Mouse (Mus musculus): ENCODE measurements around the gene Nmnat2. TPM values are rescaled to one million over a fixed set of nuclear protein-coding genes. Genes with fewer than 3 reads are reported as not detected.
A peak's percentile ranks its signal among the peaks of the same experiment; 100 is the strongest.

Nmnat2 gene
- total RNA-seq, 4 experiments from 2014 or later = 137 to 148 (median 140) TPM

GRCm38 (mm10) chr1:153091438-153092236 lies 136.8 kb downstream of the Nmnat2 start:
- DNase-seq (ENCODE audit: low spot score in 2 of 2) = no peak

- DNase-seq (ENCODE audit: low spot score in 2 of 2) = peak; percentile 64 to 66
Measured at GRCm38 (mm10) chr1:153092237-153092975, 137.6 kb downstream of the Nmnat2 start.

GRCm38 (mm10) chr1:153093172-153093571 lies 138.4 kb downstream of the Nmnat2 start:
- DNase-seq (ENCODE audit: low spot score in 2 of 2) = no peak

DNA sequence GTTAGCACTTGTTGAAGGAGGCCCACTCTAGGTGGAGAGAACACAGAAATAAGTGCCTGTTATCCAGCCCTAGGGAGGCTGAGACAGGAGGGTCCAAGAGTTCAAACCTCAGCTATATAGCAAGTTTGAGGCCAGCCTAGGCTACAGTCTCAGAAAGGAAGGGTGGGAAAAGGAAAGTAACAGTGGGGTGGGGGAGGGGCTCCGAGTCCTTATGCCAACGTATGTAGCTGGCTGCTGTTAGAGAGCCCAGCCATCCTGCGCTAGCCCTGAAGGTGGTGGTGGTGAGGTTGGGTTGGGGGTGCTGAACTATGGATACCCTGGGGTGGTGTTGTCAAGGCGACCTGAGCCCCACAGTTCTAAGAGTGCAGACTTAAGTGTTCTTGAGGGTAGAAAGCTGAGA lies 138.8 kb downstream of the Nmnat2 start:
- no peak for DNase-seq (ENCODE audit: low spot score in 2 of 2)

DNA sequence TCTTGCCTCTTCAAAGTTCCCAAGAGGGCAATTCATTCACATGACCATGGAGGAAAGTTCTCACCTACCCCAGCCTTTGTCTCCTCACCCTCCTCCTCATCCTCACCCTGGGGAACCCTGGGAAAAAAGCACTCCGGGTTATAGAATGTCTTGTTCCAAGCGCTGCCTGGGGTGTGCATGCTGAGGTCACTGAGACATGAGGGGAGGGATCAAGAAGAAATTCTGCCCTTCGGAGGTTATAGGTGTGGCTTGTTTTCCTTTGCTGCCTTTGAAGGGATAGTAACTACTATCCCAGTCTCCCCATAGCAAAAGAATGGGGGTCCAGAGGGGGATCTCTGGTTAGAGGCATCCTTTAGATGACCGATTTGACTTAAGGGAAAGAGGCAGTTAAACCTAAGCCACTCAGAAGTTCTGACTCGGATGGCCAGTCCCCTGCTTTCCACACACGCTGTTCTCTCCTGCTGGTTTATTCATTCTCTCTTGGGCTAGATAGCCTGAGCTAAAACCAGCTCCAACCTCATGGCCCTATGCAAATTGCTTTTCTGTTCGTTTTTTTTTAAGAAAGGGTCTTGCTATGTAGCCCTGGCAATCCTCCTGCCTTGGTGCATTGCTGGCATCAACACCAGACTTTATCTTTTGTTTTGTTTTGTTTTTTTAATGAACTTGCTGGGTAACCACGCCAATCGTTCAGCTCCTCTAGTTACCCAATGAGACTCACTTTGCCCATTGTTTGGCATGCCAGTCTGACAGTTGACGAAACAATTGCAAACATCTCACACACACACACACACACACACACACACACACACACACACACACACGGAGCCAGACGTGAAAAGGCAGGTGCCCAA lies 139.7 kb downstream of the Nmnat2 start:
- DNase-seq (ENCODE audit: low spot score in 2 of 2) = no peak

DNA sequence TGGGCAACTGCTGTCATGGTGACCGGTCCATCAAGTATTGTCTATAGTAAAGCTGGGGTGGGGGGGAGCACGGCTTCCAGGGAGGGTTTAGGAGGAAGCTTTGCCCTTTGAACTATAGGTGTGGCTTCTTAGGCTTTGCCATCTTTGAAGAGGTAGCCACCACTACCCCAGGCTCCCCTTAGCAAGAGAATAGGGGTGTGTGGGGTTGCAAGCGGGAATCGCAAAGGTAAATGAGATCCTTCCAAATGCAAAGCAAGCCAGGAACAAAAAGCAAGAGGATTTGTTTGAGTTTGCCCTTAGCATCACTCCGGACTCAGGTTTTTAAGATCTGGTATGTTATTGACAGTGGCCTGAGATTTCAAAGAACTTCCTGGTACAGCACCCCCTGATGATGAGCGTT lies 140.5 kb downstream of the Nmnat2 start:
- DNase-seq (ENCODE audit: low spot score in 2 of 2) = no peak

GRCm38 (mm10) chr1:153095826-153096727 lies 141.3 kb downstream of the Nmnat2 start:
- DNase-seq (ENCODE audit: low spot score in 2 of 2) = no peak

DNA sequence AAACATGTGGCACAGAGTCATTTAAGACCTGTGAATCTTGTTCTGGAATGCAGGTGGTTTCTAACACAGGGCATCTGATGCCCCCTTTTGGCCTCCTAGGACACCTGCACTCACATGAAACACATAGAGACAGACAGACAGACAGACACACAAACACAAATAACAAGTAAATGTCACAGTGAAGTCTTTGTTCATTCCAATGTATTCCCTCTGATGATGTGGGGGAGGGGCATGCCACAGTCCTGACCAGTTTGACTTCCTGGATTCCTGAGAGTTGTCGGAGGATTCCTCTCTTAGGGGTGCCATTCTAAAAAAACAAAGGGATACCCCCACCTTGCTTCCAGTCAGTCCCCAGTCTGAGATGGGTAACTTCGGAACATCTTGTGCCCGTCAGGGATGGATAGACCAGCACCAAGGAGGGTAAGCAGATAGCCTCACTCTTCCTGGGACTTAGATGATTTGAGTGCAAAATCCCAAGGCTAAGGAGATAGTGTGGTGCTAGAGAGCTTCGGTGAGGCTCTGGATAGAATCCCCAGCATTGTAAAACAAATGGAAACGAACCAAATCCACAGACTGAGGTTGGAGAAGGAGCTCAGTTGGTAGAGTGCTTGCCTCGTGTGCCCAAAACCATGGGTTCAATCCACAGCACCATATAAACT lies 142.4 kb downstream of the Nmnat2 start:
- no peak for DNase-seq (ENCODE audit: low spot score in 2 of 2)

DNA sequence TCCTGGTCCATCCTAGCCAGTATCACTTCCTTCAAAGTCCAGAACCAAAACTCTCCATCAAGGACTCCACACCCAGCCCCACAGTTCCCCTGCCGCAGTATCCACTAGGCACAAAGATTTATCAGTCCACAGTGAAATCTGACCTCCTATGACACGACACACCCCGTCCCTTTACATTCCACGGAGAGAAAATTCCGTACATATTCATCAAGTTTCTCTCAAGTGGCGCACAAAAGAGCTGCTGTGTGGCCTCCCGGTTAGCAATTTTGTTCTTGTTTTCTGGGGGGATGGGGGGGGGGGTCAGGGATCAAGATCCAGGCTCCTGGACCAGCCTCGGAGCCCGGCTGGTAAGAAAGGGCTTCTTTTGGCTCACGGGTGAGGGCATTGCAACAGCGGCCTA lies 143.8 kb downstream of the Nmnat2 start:
- DNase-seq (ENCODE audit: low spot score in 2 of 2) = no peak

DNA sequence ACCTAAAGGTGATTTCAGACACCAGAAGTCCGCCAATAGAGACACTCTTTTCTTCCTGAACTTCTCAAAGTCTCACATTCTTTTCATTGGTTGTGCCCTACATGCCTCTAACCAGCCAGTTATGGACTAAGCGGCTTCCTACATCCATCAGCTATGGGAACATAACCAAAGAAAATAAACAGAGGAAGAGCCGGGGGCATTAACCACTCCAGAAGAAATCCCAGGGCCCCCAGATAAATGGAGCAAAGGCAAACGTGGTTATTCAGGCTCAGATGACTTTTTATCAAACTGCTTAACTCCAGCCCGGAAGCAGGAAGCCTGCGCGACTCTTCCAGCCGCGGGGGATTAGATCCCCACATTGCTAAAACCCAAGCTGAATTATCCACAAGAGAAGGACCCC lies 146.1 kb downstream of the Nmnat2 start:
- no peak for DNase-seq (ENCODE audit: low spot score in 2 of 2)

DNA sequence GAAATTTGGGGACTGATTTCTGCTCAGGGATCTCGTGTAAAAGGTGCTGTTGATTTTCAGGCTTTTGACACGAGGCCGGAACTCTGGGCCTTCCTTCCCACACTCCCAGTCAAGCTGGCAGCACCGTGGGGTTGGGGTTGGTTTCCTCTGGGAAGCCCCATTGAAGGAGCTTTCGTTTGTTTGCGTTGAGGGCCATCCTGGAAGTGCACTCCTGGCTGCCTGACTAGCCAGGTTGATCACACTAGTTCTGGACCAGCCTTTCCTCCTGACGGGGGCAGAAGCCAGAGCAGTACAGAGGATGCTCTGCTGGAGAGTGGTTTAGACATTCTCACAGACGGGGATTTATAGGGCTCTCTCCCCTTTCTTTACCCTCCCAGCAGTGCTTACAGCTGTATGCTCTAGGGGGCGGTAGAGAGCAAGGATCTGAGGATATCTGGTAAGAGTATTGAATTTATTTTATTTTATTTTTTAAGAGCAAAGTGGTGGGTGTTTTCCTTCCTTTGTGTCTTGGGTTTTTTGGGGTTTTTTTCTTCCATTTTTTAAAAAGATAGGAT lies 146.6 kb downstream of the Nmnat2 start:
- DNase-seq (ENCODE audit: low spot score in 2 of 2) = peak in 1 of 2 experiments; percentile 48

GRCm38 (mm10) chr1:153102296-153103185 lies 147.7 kb downstream of the Nmnat2 start:
- no peak for DNase-seq (ENCODE audit: low spot score in 2 of 2)

- no peak for DNase-seq (ENCODE audit: low spot score in 2 of 2)
Measured at GRCm38 (mm10) chr1:153103186-153103554, 148.4 kb downstream of the Nmnat2 start.

- DNase-seq (ENCODE audit: low spot score in 2 of 2) = no peak
Measured at GRCm38 (mm10) chr1:153104804-153105203, 150.0 kb downstream of the Nmnat2 start.

GRCm38 (mm10) chr1:153107866-153108265 lies 153.1 kb downstream of the Nmnat2 start:
- DNase-seq (ENCODE audit: low spot score in 2 of 2) = peak; percentile 50 to 59

- DNase-seq (ENCODE audit: low spot score in 2 of 2) = no peak
Measured at GRCm38 (mm10) chr1:153109346-153109745, 154.6 kb downstream of the Nmnat2 start.

GRCm38 (mm10) chr1:153109836-153110235 lies 155.0 kb downstream of the Nmnat2 start:
- DNase-seq (ENCODE audit: low spot score in 2 of 2) = no peak

DNA sequence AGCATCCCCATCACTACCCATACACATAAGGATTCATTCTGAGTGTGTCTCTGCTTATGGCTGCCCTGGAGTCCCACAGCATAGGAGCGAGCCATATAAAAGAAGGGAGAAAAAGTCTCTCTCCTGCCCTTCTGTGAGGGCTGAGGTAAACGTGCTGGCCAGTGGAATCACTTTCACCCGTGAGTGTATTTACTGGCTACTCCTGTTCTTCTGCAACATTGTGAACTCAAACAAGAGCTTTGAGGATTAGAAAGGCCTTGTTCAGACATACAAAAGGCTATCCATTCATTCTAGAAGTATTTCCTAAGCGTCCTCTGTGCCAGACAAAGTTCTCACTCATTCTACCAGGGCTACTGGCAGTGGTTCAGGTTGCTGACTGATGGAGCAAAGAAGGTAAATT lies 156.8 kb downstream of the Nmnat2 start:
- DNase-seq (ENCODE audit: low spot score in 2 of 2) = no peak

DNA sequence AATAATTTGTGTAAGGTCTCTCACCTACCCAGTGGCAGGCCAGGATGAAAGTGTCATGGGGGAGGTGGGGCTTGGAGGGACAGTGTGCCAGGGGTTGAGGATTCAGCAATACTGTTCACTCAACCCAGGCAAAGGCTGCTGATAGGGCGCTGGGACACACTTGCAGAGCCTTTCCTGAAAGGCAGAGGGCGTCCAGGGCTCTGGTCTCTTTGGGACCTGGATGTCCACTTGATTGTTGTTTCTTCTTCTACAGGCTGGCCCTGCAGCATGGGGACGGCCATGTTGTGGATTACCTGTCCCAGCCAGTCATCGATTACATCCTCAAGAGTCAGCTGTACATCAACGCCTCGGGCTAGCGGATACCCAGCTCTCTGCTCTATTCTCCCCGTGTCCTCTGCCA lies 160.5 kb downstream of the Nmnat2 start:
- no peak for DNase-seq (ENCODE audit: low spot score in 2 of 2)
